Mouse (Mus musculus) limb, embryonic 14.5 days (tissue): ENCODE results near the gene Ccdc155. TPM values are rescaled to one million over a fixed set of nuclear protein-coding genes. Genes with fewer than 3 reads are reported as not detected.

Experiments
- ATAC-seq: fragments of 200-750 bp; cut with Nextera tagmentation; 2 replicates; pipeline ENCODE4 v1.8.0; 2017; ENCODE audit warnings: low read depth, moderate number of reproducible peaks, moderate TSS enrichment; ENCODE audit not compliant: low FRiP score
- DNase-seq: peaks from one replicate; pipeline ENCODE4 v3.0.0-alpha.2; 2015; ENCODE audit warnings: low spot score
- H3K27ac ChIP-seq: fragments of 300-500 bp; sonication (generic); replicated peaks from 2 replicates; pipeline ENCODE4 v1.5.1; 2014; ENCODE audit warnings: low read depth, mild to moderate bottlenecking, low read length, moderate library complexity, mixed read lengths
- H3K27me3 ChIP-seq: fragments of 300-500 bp; sonication (generic); 2 replicates; pipeline ENCODE4 v1.6.1; 2014; ENCODE audit warnings: low read length, mixed read lengths; ENCODE audit not compliant: control insufficient read depth, insufficient read depth
- H3K36me3 ChIP-seq: fragments of 300-500 bp; sonication (generic); 2 replicates; pipeline ENCODE4 v1.6.1; 2014; ENCODE audit warnings: mild to moderate bottlenecking, low read length, moderate library complexity, mixed read lengths; ENCODE audit not compliant: control insufficient read depth, insufficient read depth
- H3K4me1 ChIP-seq: fragments of 300-500 bp; sonication (generic); 2 replicates; pipeline ENCODE4 v1.6.1; 2014; ENCODE audit warnings: antibody characterized with exemption, low read length, mixed read lengths; ENCODE audit not compliant: control insufficient read depth, insufficient read depth
- H3K4me2 ChIP-seq: fragments of 300-500 bp; sonication (generic); replicated peaks from 2 replicates; pipeline ENCODE4 v1.6.1; 2014; ENCODE audit warnings: low read depth, mild to moderate bottlenecking, low read length, moderate library complexity; ENCODE audit not compliant: severe bottlenecking
- H3K4me3 ChIP-seq: fragments of 300-500 bp; sonication (generic); replicated peaks from 2 replicates; pipeline ENCODE4 v1.5.1; 2014; ENCODE audit warnings: low read length
- H3K9ac ChIP-seq: fragments of 300-500 bp; sonication (generic); 2 replicates; pipeline ENCODE4 v1.6.1; 2014; ENCODE audit warnings: mild to moderate bottlenecking, low read depth, low read length, moderate library complexity; ENCODE audit not compliant: severe bottlenecking
- H3K9me3 ChIP-seq: fragments of 300-500 bp; sonication (generic); 2 replicates; pipeline ENCODE4 v1.6.1; 2016; ENCODE audit warnings: low read length; ENCODE audit not compliant: control insufficient read depth
- POLR2A ChIP-seq: fragments of 200-500 bp; IDR thresholded peaks from 2 replicates; pipeline ENCODE4 v1.8.0; 2012; ENCODE audit warnings: inconsistent platforms, mild to moderate bottlenecking, moderate library complexity, borderline replicate concordance; ENCODE audit not compliant: insufficient read depth, insufficient read length; ENCODE audit errors: extremely low read depth
- WGBS: fragments of 180-500 bp; shearing (Covaris S2); extraction: QIAGEN DNeasy Blood & Tissue Kit; methylation state at CpG from one replicate; pipeline ENCODE4 v1.1.7; 2014; 5-methylcytosine and 5-hydroxymethylcytosine counted together
- polyA plus RNA-seq, 2 experiments: library from polyadenylated mRNA; depleted of rRNA in 1 of 2; stranded (reverse) in 1 of 2; unstranded in 1 of 2; fragments of >200 nt; fragmentation: Nextera tagmentation in 1 of 2; extraction: Ambion mirVana in 1 of 2; gene quantifications; 2 replicates each; pipeline versions ENCODE4 v1.2.1 to v1.2.3; 2012 to 2014

The Ccdc155 gene
- polyA plus RNA-seq (2012; rRNA removed) (1.4 and 1.5 TPM in 2 replicates), polyA plus RNA-seq (2014; fragmentation: Nextera tagmentation; extraction: Ambion mirVana) (0.79 and 1.2 TPM in 2 replicates)

- peak; percentile 42; the same call in 1 of the 2 replicates for TF ChIP-seq POLR2A
- ATAC-seq, result peak; percentile 98
- no peaks in the 10 kb centered on the region for H3K4me1 ChIP-seq
- WGBS, result 8% methylated on average over 43 of the region's 44 CpGs
- peak; percentile 96 for DNase-seq
- H3K27ac ChIP-seq, result no peak within 1 kb of the TSS
- peak within 1 kb of the TSS; percentile 52 for H3K9ac ChIP-seq
- H3K27me3 ChIP-seq, result no peaks in the 10 kb centered on the region
- H3K9me3 ChIP-seq, result no peaks in the 10 kb centered on the region
- peak within 1 kb of the TSS; percentile 50 for H3K4me2 ChIP-seq
- peak within 1 kb of the TSS; percentile 47 for H3K4me3 ChIP-seq
- H3K36me3 ChIP-seq, result no peaks in the 10 kb centered on the region
Observed at GRCm38 (mm10) chr7:45204380-45205143, at the start of gene Ccdc155. Gene Ccdc155 (minus strand): TSS chr7:45204892.

GRCm38 (mm10) chr7:45253806-45254205 lies 49.1 kb upstream of the Ccdc155 start:
- no peaks in the 10 kb centered on the region for H3K36me3 ChIP-seq
- H3K9me3 ChIP-seq, result no peaks in the 10 kb centered on the region
- no peak overlapping the region for H3K4me3 ChIP-seq
- no peak for DNase-seq
- H3K27me3 ChIP-seq, result no peaks in the 10 kb centered on the region
- no peak overlapping the region for H3K27ac ChIP-seq
- TF ChIP-seq POLR2A, result no peak
- ATAC-seq, result no peak
- H3K4me1 ChIP-seq, result no peaks in the 10 kb centered on the region
- no peak overlapping the region for H3K9ac ChIP-seq
- 79% methylated on average over 8 of the region's 8 CpGs for WGBS
- H3K4me2 ChIP-seq, result no peak overlapping the region

- Histone ChIP-seq H3K9me3 (no peaks in the 10 kb centered on the region), H3K27me3 (no peaks in the 10 kb centered on the region), H3K4me2 (no peak overlapping the region), H3K27ac (no peak overlapping the region), H3K36me3 (no peaks in the 10 kb centered on the region), H3K4me1 (no peaks in the 10 kb centered on the region), H3K9ac (no peak overlapping the region), H3K4me3 (no peak overlapping the region)
- no peak for DNase-seq
- WGBS, result 36% methylated on average over 3 of the region's 3 CpGs
- no peak for TF ChIP-seq POLR2A
- ATAC-seq, result no peak
Observed at GRCm38 (mm10) chr7:45247666-45248065, 43.0 kb upstream of the Ccdc155 start.

GRCm38 (mm10) chr7:45241389-45241749 lies 36.7 kb upstream of the Ccdc155 start:
- Histone ChIP-seq H3K27ac (no peak overlapping the region), H3K9me3 (no peaks in the 10 kb centered on the region), H3K4me1 (peaks cover 7% of the 10 kb centered on the region; the same call in 1 of the 2 replicates), H3K4me3 (peak overlapping the region; percentile 29; the same call in 1 of the 2 replicates), H3K4me2 (peak overlapping the region; percentile 49), H3K9ac (peak overlapping the region; percentile 46; the same call in 1 of the 2 replicates), H3K27me3 (no peaks in the 10 kb centered on the region), H3K36me3 (no peaks in the 10 kb centered on the region)
- DNase-seq (no peak), ATAC-seq (no peak)
- 77% methylated on average over 6 of the region's 6 CpGs for WGBS
- no peak for TF ChIP-seq POLR2A

GRCm38 (mm10) chr7:45240633-45241388 lies 36.1 kb upstream of the Ccdc155 start, which contains the start of gene Slc6a16:
Gene Slc6a16 (plus strand): TSS chr7:45241085.
- Histone ChIP-seq H3K4me1 (peaks cover 7% of the 10 kb centered on the region; the same call in 1 of the 2 replicates), H3K9ac (peak within 1 kb of the TSS; percentile 46), H3K27ac (no peak within 1 kb of the TSS), H3K4me3 (peak within 1 kb of the TSS; percentile 29), H3K9me3 (no peaks in the 10 kb centered on the region), H3K36me3 (no peaks in the 10 kb centered on the region), H3K27me3 (no peaks in the 10 kb centered on the region), H3K4me2 (peak within 1 kb of the TSS; percentile 49)
- ATAC-seq, result 0 out of 2 replicates have a peak, but pooled peaks have one; percentile 39
- WGBS, result 12% methylated on average over 40 of the region's 53 CpGs
- TF ChIP-seq POLR2A, result no peak
- no peak for DNase-seq
